21 mouse cellular contexts compared by ENCODE assay signal in genomic region chr8:120883853-120884252, GRCm38 (mm10).
DNase-seq lines count a peak whose midpoint lies in the region; ATAC-seq lines count a peak whose summit lies in the region.
"Had no signal": no experiment of that assay in that cellular context is flagged by ENCODE, and none has a peak within 500 bp of the region (broad histone marks: within the 10 kb centered on the region; RNA-seq: fewer than 3 reads in every experiment).

No protein-coding gene starts in this region.

- no peaks in the 10 kb centered on the region for H3K36me3 ChIP-seq in limb, embryonic 11.5 days (ENCODE audit: control insufficient read depth, insufficient read depth, low read length)
- no peaks in the 10 kb centered on the region for H3K36me3 ChIP-seq in limb, embryonic 10.5 days
- H3K36me3 ChIP-seq in midbrain, embryonic 14.5 days (ENCODE audit: control insufficient read depth, insufficient read depth, low read length): no peaks in the 10 kb centered on the region
- no peaks in the 10 kb centered on the region for H3K36me3 ChIP-seq in midbrain, embryonic 16.5 days (ENCODE audit: control insufficient read depth, insufficient read depth, low read length)
- no peaks in the 10 kb centered on the region for H3K36me3 ChIP-seq in embryonic facial prominence, embryonic 14.5 days (ENCODE audit: control insufficient read depth, insufficient read depth, low read length)
- H3K36me3 ChIP-seq in stomach, embryonic 16.5 days (ENCODE audit: control insufficient read depth, insufficient read depth, low read length): no peaks in the 10 kb centered on the region
- H3K36me3 ChIP-seq: embryonic facial prominence, embryonic 12.5 days; G1E; heart, embryonic 15.5 days; limb, embryonic 13.5 days had no signal

- no peaks in the 10 kb centered on the region for H3K9me3 ChIP-seq in limb, embryonic 11.5 days (ENCODE audit: control insufficient read depth, low read length)
- no peaks in the 10 kb centered on the region for H3K9me3 ChIP-seq in limb, embryonic 10.5 days (replicated peaks)
- H3K9me3 ChIP-seq in midbrain, embryonic 14.5 days (ENCODE audit: control insufficient read depth, low read length): no peaks in the 10 kb centered on the region
- no peaks in the 10 kb centered on the region for H3K9me3 ChIP-seq in midbrain, embryonic 16.5 days (replicated peaks; ENCODE audit: control insufficient read depth, low read length, poor library complexity, severe bottlenecking)
- no peaks in the 10 kb centered on the region for H3K9me3 ChIP-seq in embryonic facial prominence, embryonic 14.5 days (ENCODE audit: control insufficient read depth, low read length)
- H3K9me3 ChIP-seq in stomach, embryonic 16.5 days (replicated peaks; ENCODE audit: control insufficient read depth, low read length): no peaks in the 10 kb centered on the region
- H3K9me3 ChIP-seq: embryonic facial prominence, embryonic 12.5 days; heart, embryonic 15.5 days; limb, embryonic 13.5 days; megakaryocyte, embryonic 14.5 days had no signal

- 10% methylated on average over 15 of the region's 15 CpGs for WGBS in limb, embryonic 11.5 days
- 8% methylated on average over 15 of the region's 15 CpGs for WGBS in limb, embryonic 10.5 days
- 3% methylated on average over 15 of the region's 15 CpGs for WGBS in midbrain, embryonic 14.5 days
- 3% methylated on average over 15 of the region's 15 CpGs for WGBS in midbrain, embryonic 16.5 days
- 9% methylated on average over 15 of the region's 15 CpGs for WGBS in embryonic facial prominence, embryonic 14.5 days
- 13% methylated on average over 15 of the region's 15 CpGs for WGBS in stomach, embryonic 16.5 days

- no peak for ATAC-seq in limb, embryonic 11.5 days (ENCODE audit: insufficient number of reproducible peaks, low FRiP score, low TSS enrichment, low read depth)
- no peak for ATAC-seq in midbrain, embryonic 14.5 days (ENCODE audit: low FRiP score, low TSS enrichment)
- no peak for ATAC-seq in midbrain, embryonic 16.5 days
- no peak for ATAC-seq in embryonic facial prominence, embryonic 14.5 days (ENCODE audit: low read depth)
- ATAC-seq in stomach, embryonic 16.5 days (ENCODE audit: insufficient read depth, low FRiP score): no peak

- peak; percentile 49 for DNase-seq in limb, embryonic 11.5 days (ENCODE audit: low spot score)
- no peak for DNase-seq in limb, embryonic 10.5 days (ENCODE audit: low spot score)
- DNase-seq in midbrain, embryonic 14.5 days: peak; percentile 58
- no peak for DNase-seq in embryonic facial prominence, embryonic 14.5 days (ENCODE audit: low spot score)
- DNase-seq in heart, postnatal 14 days: no peak
- no peak for DNase-seq in spleen, postnatal 10 days (ENCODE audit: low spot score in 2 of 2)
- DNase-seq: cerebellum, postnatal 10 days; gastrocnemius, postnatal 14 days; heart, adult 2 months; kidney, adult 8-10 months; layer of hippocampus, adult 9-11 months; thymus, postnatal 14 days had no signal

- peaks cover 91% of the 10 kb centered on the region for H3K27me3 ChIP-seq in limb, embryonic 11.5 days (ENCODE audit: control insufficient read depth, insufficient read depth, low read length)
- peaks cover 100% of the 10 kb centered on the region for H3K27me3 ChIP-seq in limb, embryonic 10.5 days (ENCODE audit: low read depth, poor library complexity, severe bottlenecking)
- peaks cover 63% of the 10 kb centered on the region for H3K27me3 ChIP-seq in midbrain, embryonic 14.5 days (ENCODE audit: control insufficient read depth, insufficient read depth, low read length)
- H3K27me3 ChIP-seq in midbrain, embryonic 16.5 days (ENCODE audit: control insufficient read depth, insufficient read depth, low read depth, low read length): peaks cover 69% of the 10 kb centered on the region
- peaks cover 93% of the 10 kb centered on the region for H3K27me3 ChIP-seq in embryonic facial prominence, embryonic 14.5 days (replicated peaks; ENCODE audit: control insufficient read depth, insufficient read depth, low read length)
- H3K27me3 ChIP-seq in stomach, embryonic 16.5 days (ENCODE audit: control insufficient read depth, insufficient read depth, low read length): peaks cover 17% of the 10 kb centered on the region

- H3K4me3 ChIP-seq in limb, embryonic 11.5 days (ENCODE audit: low read depth, low read length): no peak overlapping the region
- H3K4me3 ChIP-seq in limb, embryonic 10.5 days: no peak overlapping the region
- H3K4me3 ChIP-seq in midbrain, embryonic 14.5 days (replicated peaks; ENCODE audit: low read depth, low read length): no peak overlapping the region
- no peak overlapping the region for H3K4me3 ChIP-seq in midbrain, embryonic 16.5 days (ENCODE audit: low read depth, low read length)
- no peak overlapping the region for H3K4me3 ChIP-seq in embryonic facial prominence, embryonic 14.5 days (ENCODE audit: low read depth, low read length)
- H3K4me3 ChIP-seq in stomach, embryonic 16.5 days (replicated peaks; ENCODE audit: low read length): peak overlapping the region; percentile 41
- H3K4me3 ChIP-seq: heart, adult 2 months; megakaryocyte, embryonic 14.5 days had no signal

- H3K9ac ChIP-seq in limb, embryonic 11.5 days (ENCODE audit: low read length): no peak overlapping the region
- no peak overlapping the region for H3K9ac ChIP-seq in midbrain, embryonic 14.5 days (replicated peaks; ENCODE audit: low read length)
- H3K9ac ChIP-seq in midbrain, embryonic 16.5 days (ENCODE audit: low read depth, low read length): no peak overlapping the region
- no peak overlapping the region for H3K9ac ChIP-seq in embryonic facial prominence, embryonic 14.5 days (ENCODE audit: low read depth, low read length)
- H3K9ac ChIP-seq in stomach, embryonic 16.5 days (ENCODE audit: low read length): peak overlapping the region; percentile 75
- H3K9ac ChIP-seq: embryonic facial prominence, embryonic 12.5 days; heart, embryonic 15.5 days; hindbrain, embryonic 14.5 days; limb, embryonic 13.5 days; liver, embryonic 14.5 days had no signal

- H3K27ac ChIP-seq in limb, embryonic 11.5 days (replicated peaks; ENCODE audit: low read depth, low read length): no peak overlapping the region
- H3K27ac ChIP-seq in limb, embryonic 10.5 days: no peak overlapping the region
- no peak overlapping the region for H3K27ac ChIP-seq in midbrain, embryonic 14.5 days (replicated peaks; ENCODE audit: low read depth, low read length)
- H3K27ac ChIP-seq in midbrain, embryonic 16.5 days (ENCODE audit: low read length): no peak overlapping the region
- H3K27ac ChIP-seq in embryonic facial prominence, embryonic 14.5 days (replicated peaks; ENCODE audit: low read depth, low read length): no peak overlapping the region
- H3K27ac ChIP-seq in stomach, embryonic 16.5 days (ENCODE audit: low read length): peak overlapping the region; percentile 98
- H3K27ac ChIP-seq: heart, adult 2 months; heart, embryonic 15.5 days; hindbrain, embryonic 14.5 days; limb, embryonic 13.5 days; liver, embryonic 14.5 days had no signal

- intact Hi-C loops in heart, postnatal 14 days (cut with DNase I): no loop called here

- H3K4me2 ChIP-seq in limb, embryonic 11.5 days (ENCODE audit: low read depth, severe bottlenecking): no peak overlapping the region
- no peak overlapping the region for H3K4me2 ChIP-seq in midbrain, embryonic 14.5 days (ENCODE audit: low read length)
- no peak overlapping the region for H3K4me2 ChIP-seq in midbrain, embryonic 16.5 days (ENCODE audit: low read length)
- peak overlapping the region; percentile 31; the same call in 1 of the 2 replicates for H3K4me2 ChIP-seq in embryonic facial prominence, embryonic 14.5 days (ENCODE audit: low read depth, low read length)
- peak overlapping the region; percentile 63 for H3K4me2 ChIP-seq in stomach, embryonic 16.5 days (ENCODE audit: low read depth, low read length)
- H3K4me2 ChIP-seq: heart, embryonic 15.5 days had no signal

- 0 out of 2 replicates have a peak, but pooled peaks cover 4% of the 10 kb centered on the region for H3K4me1 ChIP-seq in limb, embryonic 11.5 days (ENCODE audit: control insufficient read depth, insufficient read depth, low read length)
- peaks cover 19% of the 10 kb centered on the region for H3K4me1 ChIP-seq in limb, embryonic 10.5 days
- H3K4me1 ChIP-seq in midbrain, embryonic 14.5 days (ENCODE audit: control insufficient read depth, insufficient read depth, low read length): no peaks in the 10 kb centered on the region
- H3K4me1 ChIP-seq in midbrain, embryonic 16.5 days (ENCODE audit: control insufficient read depth, insufficient read depth, low read length): peaks cover 5% of the 10 kb centered on the region; the same call in 1 of the 2 replicates
- H3K4me1 ChIP-seq in embryonic facial prominence, embryonic 14.5 days (ENCODE audit: control insufficient read depth, insufficient read depth, low read length): 0 out of 2 replicates have a peak, but pooled peaks cover 3% of the 10 kb centered on the region
- H3K4me1 ChIP-seq in stomach, embryonic 16.5 days (ENCODE audit: control insufficient read depth, insufficient read depth, low read length): peaks cover 24% of the 10 kb centered on the region

Comparison
In these comparisons a context has a peak if more than half of its experiments do, and no peak if none do; other contexts are left out.
1. DNase-seq: peak in limb, embryonic 11.5 days (single experiment) and midbrain, embryonic 14.5 days (single experiment); none in limb, embryonic 10.5 days (single experiment), embryonic facial prominence, embryonic 14.5 days (single experiment), heart, postnatal 14 days (0 of 2) and spleen, postnatal 10 days (0 of 2).
2. H3K4me2 ChIP-seq: peak in embryonic facial prominence, embryonic 14.5 days (single experiment) and stomach, embryonic 16.5 days (single experiment); none in limb, embryonic 11.5 days (single experiment), midbrain, embryonic 14.5 days (single experiment) and midbrain, embryonic 16.5 days (single experiment).